Mouse (Mus musculus) stomach, postnatal 0 days (tissue): ENCODE data around the gene Gper1. TPM values are rescaled to one million over a fixed set of nuclear protein-coding genes. Genes with fewer than 3 reads are reported as not detected.

Source experiments
- ATAC-seq: fragments of 200-750 bp; cut with Nextera tagmentation; 2 replicates; pipeline ENCODE4 v1.8.0; 2017; ENCODE audit not compliant: low FRiP score, low TSS enrichment
- DNase-seq: peaks from one replicate; pipeline ENCODE4 v3.0.0-alpha.2; 2016; ENCODE audit warnings: low spot score
- H3K27ac ChIP-seq: fragments of 300-500 bp; sonication (generic); replicated peaks from 2 replicates; pipeline ENCODE4 v1.5.1; 2014; ENCODE audit warnings: mild to moderate bottlenecking, control low read depth
- H3K27me3 ChIP-seq: fragments of 300-500 bp; sonication (generic); 2 replicates; pipeline ENCODE4 v1.6.1; 2014; ENCODE audit warnings: low read length; ENCODE audit not compliant: control insufficient read depth, insufficient read depth
- H3K36me3 ChIP-seq: fragments of 300-500 bp; sonication (generic); 2 replicates; pipeline ENCODE4 v1.6.1; 2014; ENCODE audit warnings: low read length, mixed read lengths; ENCODE audit not compliant: control insufficient read depth, insufficient read depth
- H3K4me1 ChIP-seq: fragments of 300-500 bp; sonication (generic); replicated peaks from 2 replicates; pipeline ENCODE4 v1.6.1; 2014; ENCODE audit warnings: antibody characterized with exemption; ENCODE audit not compliant: control insufficient read depth, insufficient read depth
- H3K4me2 ChIP-seq: fragments of 300-500 bp; sonication (generic); replicated peaks from 2 replicates; pipeline ENCODE4 v1.6.1; 2014; ENCODE audit warnings: low read depth, mild to moderate bottlenecking, control low read depth, moderate library complexity
- H3K4me3 ChIP-seq: fragments of 300-500 bp; sonication (generic); 2 replicates; pipeline ENCODE4 v1.5.1; 2014; ENCODE audit warnings: low read depth, low read length, control low read depth
- H3K9ac ChIP-seq: fragments of 300-500 bp; sonication (generic); 2 replicates; pipeline ENCODE4 v1.6.1; 2014; ENCODE audit warnings: mild to moderate bottlenecking, low read length, control low read depth, mixed read lengths
- H3K9me3 ChIP-seq: fragments of 300-500 bp; sonication (generic); 2 replicates; pipeline ENCODE4 v1.6.1; 2016; ENCODE audit warnings: low read length; ENCODE audit not compliant: control insufficient read depth
- CTCF ChIP-seq: IDR thresholded peaks from 2 replicates; pipeline ENCODE4 v1.5.1; 2016; ENCODE audit warnings: antibody characterized with exemption, low read depth, mild to moderate bottlenecking, moderate library complexity
- EP300 ChIP-seq: optimal IDR thresholded peaks from 2 replicates; pipeline ENCODE3; 2016; ENCODE audit warnings: antibody characterized with exemption
- WGBS: fragments of 180-500 bp; shearing (Covaris S2); extraction: QIAGEN DNeasy Blood & Tissue Kit; methylation state at CpG from one replicate; pipeline ENCODE4 v1.1.7; 2014; 5-methylcytosine and 5-hydroxymethylcytosine counted together
- polyA plus RNA-seq: library from polyadenylated mRNA; unstranded; fragments of >200 nt; fragmentation: Nextera tagmentation; extraction: Ambion mirVana; gene quantifications from 2 replicates; pipeline ENCODE4 v1.2.1, GENCODE M21; 2015

The Gper1 gene
- polyA plus RNA-seq, 1 experiment from 2014 or later = 2.8 TPM

DNA sequence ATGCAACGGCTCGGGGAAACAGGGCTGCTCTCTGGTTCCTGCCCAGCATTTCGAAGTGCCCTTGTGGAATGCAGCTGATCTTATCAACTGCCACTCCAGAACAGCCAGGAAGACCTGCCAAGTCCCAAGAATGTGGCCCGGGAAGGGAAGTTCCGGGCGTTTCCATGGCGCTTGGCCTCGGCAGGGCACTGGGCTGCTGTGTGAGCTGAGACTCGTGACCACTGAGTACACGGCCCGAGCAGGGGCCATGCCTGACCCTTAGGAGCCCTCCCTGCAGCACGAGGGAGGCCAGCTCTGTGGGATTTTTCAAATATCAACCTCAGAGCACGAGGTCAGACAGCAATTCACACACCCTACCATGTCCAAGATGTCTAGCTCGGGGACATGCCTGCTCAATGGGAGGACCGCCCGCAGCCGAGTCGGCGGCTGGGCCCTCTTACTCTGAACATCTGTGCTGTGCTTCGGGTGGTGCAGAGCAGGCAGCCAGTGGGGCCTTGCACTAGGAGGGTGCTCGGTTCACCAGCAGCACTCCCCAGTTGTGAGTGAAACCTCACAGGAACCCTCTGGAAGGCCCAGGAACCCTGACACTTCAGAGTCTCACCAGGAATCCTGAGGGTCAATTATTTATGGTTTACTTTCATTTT is 43.8 kb upstream of the Gper1 start:
- peak; percentile 43 for ATAC-seq
- Histone ChIP-seq H3K27me3 (no peaks in the 10 kb centered on the region), H3K27ac (peak overlapping the region; percentile 85), H3K36me3 (no peaks in the 10 kb centered on the region), H3K9ac (no peak overlapping the region), H3K9me3 (no peaks in the 10 kb centered on the region), H3K4me3 (no peak overlapping the region; the same call in 1 of the 2 replicates), H3K4me2 (peak overlapping the region; percentile 17; the same call in 1 of the 2 replicates), H3K4me1 (peaks cover 15% of the 10 kb centered on the region; the same call in 1 of the 2 replicates)
- no peak for TF ChIP-seq CTCF
- DNase-seq = peak; percentile 82
- WGBS = 26% methylated on average over 21 of the region's 21 CpGs

DNA sequence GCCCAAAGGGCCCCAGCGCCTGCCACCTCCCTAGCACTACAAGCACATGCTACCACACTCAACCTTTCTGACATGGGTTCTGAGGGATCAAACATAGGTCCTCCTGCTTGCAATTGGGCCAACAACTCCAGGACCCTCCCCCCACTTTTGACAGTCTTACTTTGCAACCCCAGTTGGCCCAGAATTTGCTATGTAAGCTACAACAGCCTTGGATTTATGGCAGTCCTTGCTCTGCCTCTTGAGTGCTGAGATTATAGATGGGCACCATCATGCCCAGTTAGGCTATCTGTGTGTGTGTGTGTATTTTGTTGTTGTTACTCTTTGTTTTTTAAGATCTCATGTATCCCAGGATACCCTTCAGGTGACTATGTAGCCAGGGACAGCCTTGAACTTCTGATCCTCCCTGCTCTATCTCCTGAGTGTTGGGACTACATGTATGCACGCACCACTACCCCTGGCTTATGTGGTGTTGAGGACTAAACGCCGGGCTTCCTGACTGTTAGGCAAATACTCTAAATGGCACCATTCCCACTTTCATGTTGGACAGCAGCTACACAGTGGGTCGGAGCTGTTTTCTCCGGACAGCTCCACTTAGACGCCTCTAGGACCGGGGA is 43.1 kb upstream of the Gper1 start:
- H3K9ac ChIP-seq = peak overlapping the region; percentile 78
- H3K27me3 ChIP-seq = no peaks in the 10 kb centered on the region
- H3K4me1 ChIP-seq = peaks cover 15% of the 10 kb centered on the region; the same call in 1 of the 2 replicates
- peak overlapping the region; percentile 92 for H3K4me2 ChIP-seq
- H3K27ac ChIP-seq = peak overlapping the region; percentile 85
- 15% methylated on average over 8 of the region's 8 CpGs for WGBS
- DNase-seq = no peak
- H3K4me3 ChIP-seq = peak overlapping the region; percentile 68
- no peaks in the 10 kb centered on the region for H3K36me3 ChIP-seq
- ATAC-seq = no peak
- no peaks in the 10 kb centered on the region for H3K9me3 ChIP-seq
- no peak for TF ChIP-seq EP300
- no peak for TF ChIP-seq CTCF

DNA sequence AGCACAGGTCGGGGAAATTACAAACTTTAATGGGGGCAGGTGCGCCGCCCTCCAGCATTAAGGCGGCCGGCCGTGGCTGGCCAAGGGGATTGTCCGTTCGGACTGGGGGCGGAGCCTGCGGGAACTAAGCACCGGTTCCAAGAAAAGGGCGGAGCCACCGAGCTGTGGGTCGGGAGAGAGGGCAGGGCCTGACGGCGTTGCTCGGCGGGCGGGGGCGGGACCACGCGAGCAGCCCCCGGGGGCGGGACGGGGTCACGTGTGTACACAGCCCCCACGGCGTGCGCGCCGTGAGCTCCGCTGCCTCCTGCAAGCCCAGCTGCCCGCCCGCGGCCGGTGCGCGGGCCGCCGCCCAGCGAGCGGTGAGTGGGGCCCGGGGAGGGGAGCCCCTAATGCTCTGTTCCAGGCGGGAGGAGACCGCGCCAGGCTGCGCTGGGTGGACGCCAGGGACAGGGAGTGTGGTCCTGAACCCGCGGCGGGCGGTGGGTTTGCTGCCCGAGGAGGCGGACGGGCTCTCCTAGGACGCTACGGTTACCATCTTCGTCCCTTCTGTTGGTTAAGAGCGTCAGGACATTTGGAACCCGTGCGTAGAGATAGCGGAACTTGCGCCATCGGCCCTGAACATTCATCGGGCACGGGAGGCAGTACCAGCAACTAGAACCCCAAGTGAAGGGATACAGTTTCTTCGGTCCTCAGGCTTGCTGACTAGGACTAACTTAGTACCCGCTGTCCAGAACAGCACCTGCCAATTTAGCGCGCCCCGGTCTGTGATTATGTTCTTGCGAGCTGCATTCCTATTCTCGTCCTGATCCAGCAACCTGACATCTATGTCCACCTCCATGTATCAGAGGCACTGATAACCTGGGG is 42.3 kb upstream of the Gper1 start:
- ATAC-seq (peak; percentile 86), DNase-seq (peak; percentile 96)
- Histone ChIP-seq H3K4me1 (peaks cover 15% of the 10 kb centered on the region; the same call in 1 of the 2 replicates), H3K36me3 (no peaks in the 10 kb centered on the region), H3K27me3 (no peaks in the 10 kb centered on the region), H3K9ac (peak overlapping the region; percentile 78), H3K4me2 (peak overlapping the region; percentile 92), H3K4me3 (peak overlapping the region; percentile 68), H3K9me3 (no peaks in the 10 kb centered on the region), H3K27ac (peak overlapping the region; percentile 85)
- TF ChIP-seq EP300 (no peak), CTCF (no peak)
- 2% methylated on average over 68 of the region's 73 CpGs for WGBS

DNA sequence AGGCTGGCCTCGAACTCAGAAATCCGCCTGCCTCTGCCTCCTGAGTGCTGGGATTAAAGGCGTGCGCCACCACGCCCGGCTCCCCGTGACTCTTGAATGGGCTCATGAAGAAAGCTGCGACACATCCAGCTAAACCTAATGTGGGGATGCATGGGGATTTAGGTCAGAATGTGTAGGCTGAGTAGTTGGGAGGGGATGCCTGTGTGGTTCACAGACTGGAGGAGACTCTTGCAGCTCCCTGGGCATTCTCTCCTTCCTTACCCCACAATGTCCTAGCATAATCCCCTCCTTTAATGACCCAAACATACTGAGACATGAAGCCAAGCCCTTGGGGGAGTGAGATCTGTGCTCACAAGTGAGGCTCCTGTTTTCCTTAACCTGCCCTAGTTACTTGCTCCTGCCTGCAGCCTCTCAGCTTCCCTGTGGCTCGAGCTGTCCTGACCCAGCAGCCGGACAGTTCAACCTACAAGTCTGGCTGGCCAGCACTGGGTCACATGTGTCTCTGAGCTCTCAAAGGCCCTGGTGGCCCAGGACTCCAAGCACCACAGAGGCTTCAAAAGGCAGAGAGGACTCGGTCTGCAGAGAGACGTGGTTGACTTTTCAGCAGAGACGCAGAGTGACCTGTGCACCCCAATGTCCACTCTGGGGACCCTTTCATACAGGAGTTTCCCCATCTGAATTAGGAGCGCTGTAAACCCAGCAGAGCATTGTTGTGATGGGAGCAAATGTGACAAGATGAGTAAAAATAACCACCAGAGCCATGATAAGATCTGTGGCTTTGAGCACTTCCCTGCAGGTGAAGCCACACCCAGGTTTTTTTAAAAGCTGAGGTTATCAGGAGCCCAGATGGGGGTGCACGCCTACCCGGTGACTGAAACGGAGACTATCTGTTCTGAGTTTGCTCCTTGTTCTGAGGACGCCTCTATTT is 41.1 kb upstream of the Gper1 start:
- H3K4me1 ChIP-seq = peaks cover 15% of the 10 kb centered on the region; the same call in 1 of the 2 replicates
- no peak overlapping the region; the same call in 1 of the 2 replicates for H3K4me2 ChIP-seq
- H3K9me3 ChIP-seq = no peaks in the 10 kb centered on the region
- H3K4me3 ChIP-seq = no peak overlapping the region
- no peaks in the 10 kb centered on the region for H3K36me3 ChIP-seq
- no peaks in the 10 kb centered on the region for H3K27me3 ChIP-seq
- ATAC-seq (no peak), DNase-seq (no peak)
- no peak overlapping the region for H3K9ac ChIP-seq
- H3K27ac ChIP-seq = peak overlapping the region; percentile 54; the same call in 1 of the 2 replicates
- WGBS = 65% methylated on average over 16 of the region's 18 CpGs
- TF ChIP-seq CTCF = no peak; the same call in 1 of the 2 replicates
- TF ChIP-seq EP300 = no peak

DNA sequence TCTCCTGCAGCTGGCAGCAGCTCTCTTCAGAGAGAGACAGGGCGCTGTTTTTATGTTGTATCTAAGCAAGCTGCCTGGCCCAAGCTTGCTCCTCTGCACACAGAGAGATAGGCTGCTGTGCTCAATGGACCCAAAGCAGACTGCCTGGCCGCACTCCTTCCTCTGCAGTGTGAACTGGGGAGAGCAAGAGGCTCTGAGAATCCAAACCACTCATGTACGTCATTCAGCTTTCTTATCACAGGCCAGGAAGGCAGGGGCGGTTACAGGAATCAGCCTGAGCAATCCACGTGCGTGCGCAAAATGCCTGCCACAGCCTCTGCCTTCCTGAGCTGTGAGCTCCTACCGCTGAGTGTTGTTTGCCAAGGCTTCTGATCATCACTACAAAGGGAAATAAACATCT is 40.2 kb upstream of the Gper1 start:
- peak overlapping the region; percentile 54; the same call in 1 of the 2 replicates for H3K27ac ChIP-seq
- H3K9me3 ChIP-seq = no peaks in the 10 kb centered on the region
- H3K27me3 ChIP-seq = no peaks in the 10 kb centered on the region
- 53% methylated on average over 8 of the region's 8 CpGs for WGBS
- peak; percentile 70 for DNase-seq
- H3K4me1 ChIP-seq = peaks cover 15% of the 10 kb centered on the region; the same call in 1 of the 2 replicates
- H3K4me3 ChIP-seq = no peak overlapping the region
- H3K9ac ChIP-seq = 0 out of 2 replicates have a peak overlapping the region, but pooled peaks have one; percentile 14
- TF ChIP-seq EP300 (no peak), CTCF (no peak)
- ATAC-seq = peak; percentile 38; the same call in 1 of the 2 replicates
- no peaks in the 10 kb centered on the region for H3K36me3 ChIP-seq
- peak overlapping the region; percentile 12; the same call in 1 of the 2 replicates for H3K4me2 ChIP-seq
